Mouse (Mus musculus) spleen, adult 2 months (tissue): ENCODE measurements at regions not wholly inside any gene's neighbourhood (a gene's known extent, or its start where the extent isn't known, plus 50 kb on each side); places are given as distances from the start of the nearest gene placed in this dataset.

ENCODE experiments used
- CTCF ChIP-seq: fragments of 200-500 bp; IDR thresholded peaks from 2 replicates; pipeline ENCODE4 v1.5.1; 2011; ENCODE audit warnings: mild to moderate bottlenecking, inconsistent platforms; ENCODE audit not compliant: insufficient read depth, insufficient read length, insufficient replicate concordance; ENCODE audit errors: extremely low read depth
- POLR2A ChIP-seq: fragments of 200-500 bp; IDR thresholded peaks from 2 replicates; pipeline ENCODE4 v1.6.1; 2011; ENCODE audit warnings: low read depth, low read length, inconsistent platforms

- no peak for TF ChIP-seq CTCF
- TF ChIP-seq POLR2A, result no peak
Observed at GRCm38 (mm10) chr4:150798281-150798680, 55.4 kb upstream of the Errfi1 start.
